14 mouse cellular contexts compared by ENCODE assay signal in the genomic region with DNA sequence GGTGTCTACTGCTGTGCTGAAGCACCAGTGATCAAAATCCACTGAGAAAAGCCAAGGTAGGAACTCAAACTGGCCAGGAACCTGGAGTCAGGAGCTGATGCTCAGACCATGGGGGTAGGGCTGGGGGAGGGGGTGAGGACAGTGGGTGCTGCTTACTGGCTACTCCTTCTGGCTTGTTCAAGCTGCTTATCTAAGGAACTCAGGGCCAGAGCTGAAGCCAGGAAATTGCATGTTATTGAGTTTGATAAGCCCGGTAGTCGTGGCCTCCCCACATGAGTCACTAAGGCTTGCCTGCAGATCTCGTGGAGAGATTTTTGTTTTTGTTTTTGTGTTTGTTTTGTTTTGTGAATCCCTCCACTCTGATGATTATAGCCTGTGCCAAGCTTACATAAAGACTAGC.
"Had no signal": no experiment of that assay in that cellular context is flagged by ENCODE, and none has a peak within 500 bp of the region (broad histone marks: within the 10 kb centered on the region; RNA-seq: fewer than 3 reads in every experiment).

No protein-coding gene starts in this region.

- DNase-seq: kidney, adult 8-10 months; kidney, postnatal 25 days; lung, postnatal 14 days; right cerebral cortex, postnatal 25 days; thymus, postnatal 4 days had no signal

- H3K4me2 ChIP-seq: limb, embryonic 15.5 days; lung, embryonic 15.5 days; midbrain, embryonic 13.5 days; neural tube, embryonic 12.5 days had no signal

- H3K27me3 ChIP-seq: limb, embryonic 15.5 days; lung, embryonic 15.5 days; midbrain, embryonic 13.5 days; neural tube, embryonic 12.5 days had no signal

- H3K9ac ChIP-seq: limb, embryonic 15.5 days; lung, embryonic 15.5 days; midbrain, embryonic 13.5 days; neural tube, embryonic 12.5 days had no signal

- H3K36me3 ChIP-seq: limb, embryonic 15.5 days; lung, embryonic 15.5 days; midbrain, embryonic 13.5 days; neural tube, embryonic 12.5 days had no signal

- H3K4me3 ChIP-seq: left cerebral cortex, adult 2 months; limb, embryonic 15.5 days; lung, embryonic 15.5 days; midbrain, embryonic 13.5 days; myocyte; neural tube, embryonic 12.5 days had no signal

- ATAC-seq: intestine, embryonic 16.5 days; midbrain, embryonic 13.5 days had no signal

- H3K27ac ChIP-seq: left cerebral cortex, adult 2 months; limb, embryonic 15.5 days; lung, embryonic 15.5 days; macrophage; midbrain, embryonic 13.5 days; neural tube, embryonic 12.5 days; stomach, postnatal 0 days had no signal

- H3K4me1 ChIP-seq: limb, embryonic 15.5 days; lung, embryonic 15.5 days; midbrain, embryonic 13.5 days; neural tube, embryonic 12.5 days had no signal

- H3K9me3 ChIP-seq: limb, embryonic 15.5 days; lung, embryonic 15.5 days; midbrain, embryonic 13.5 days; neural tube, embryonic 12.5 days had no signal
